Mouse (Mus musculus) adrenal gland, postnatal 0 days (tissue): ENCODE results near the gene Hist1h2ad. TPM values are rescaled to one million over a fixed set of nuclear protein-coding genes. Genes with fewer than 3 reads are reported as not detected.

Source experiments
- polyA plus RNA-seq: library from polyadenylated mRNA; unstranded; fragments of >200 nt; fragmentation: Nextera tagmentation; extraction: Ambion mirVana; gene quantifications from 2 replicates; pipeline ENCODE4 v1.2.1, GENCODE M21; 2015

The Hist1h2ad gene
- 0.74 and 1.1 TPM in 2 replicates for polyA plus RNA-seq

GRCm38 (mm10) chr13:23573898-23574524, at the start of gene Hist1h2ad, which contains the start of gene Hist1h2bf:
Gene Hist1h2ad, plus strand, starts transcription at chr13:23574381.
Gene Hist1h2bf, minus strand, starts transcription at chr13:23574196.

GRCm38 (mm10) chr13:23530901-23531875, 43.0 kb upstream of the Hist1h2ad start, which contains the start of gene Hist1h4h:
Gene Hist1h4h, plus strand, starts transcription at chr13:23531050.

GRCm38 (mm10) chr13:23533560-23534367, 40.4 kb upstream of the Hist1h2ad start, which contains the start of gene Hist1h2af:
Gene Hist1h2af, plus strand, starts transcription at chr13:23533906.

GRCm38 (mm10) chr13:23535137-23536075, 38.8 kb upstream of the Hist1h2ad start, which contains the start of gene Hist1h3g:
Gene Hist1h3g, plus strand, starts transcription at chr13:23535422.

GRCm38 (mm10) chr13:23542999-23543607, 31.1 kb upstream of the Hist1h2ad start, which contains the start of gene Hist1h2bh:
Gene Hist1h2bh, minus strand, starts transcription at chr13:23543392.

GRCm38 (mm10) chr13:23543965-23544786, 30.0 kb upstream of the Hist1h2ad start, which contains the start of gene Hist1h3f:
Gene Hist1h3f, plus strand, starts transcription at chr13:23544052.

GRCm38 (mm10) chr13:23551146-23551834, 22.9 kb upstream of the Hist1h2ad start, which contains the start of gene Hist1h4f:
Gene Hist1h4f, minus strand, starts transcription at chr13:23551648.

GRCm38 (mm10) chr13:23552962-23553361, 21.2 kb upstream of the Hist1h2ad start, which contains the start of gene Hist1h1d:
Gene Hist1h1d, plus strand, starts transcription at chr13:23553262.

GRCm38 (mm10) chr13:23561883-23562659, 12.1 kb upstream of the Hist1h2ad start, which contains the start of gene Hist1h3e:
Gene Hist1h3e, minus strand, starts transcription at chr13:23562369.

GRCm38 (mm10) chr13:23571022-23571503, 3.1 kb upstream of the Hist1h2ad start, which contains the start of the genes Hist1h2ae and Hist1h2bg:
Gene Hist1h2ae, minus strand, starts transcription at chr13:23571220.
Gene Hist1h2bg, plus strand, starts transcription at chr13:23571396.

GRCm38 (mm10) chr13:23575271-23575851, 1.2 kb downstream of the Hist1h2ad start, which contains the start of gene Hist1h3d:
Gene Hist1h3d, plus strand, starts transcription at chr13:23575763.

GRCm38 (mm10) chr13:23581408-23582218, 7.4 kb downstream of the Hist1h2ad start, which contains the start of gene Hist1h4d:
Gene Hist1h4d, plus strand, starts transcription at chr13:23581598.

GRCm38 (mm10) chr13:23620733-23621531, 46.8 kb downstream of the Hist1h2ad start, which contains the start of gene Hist1h2be:
Gene Hist1h2be, minus strand, starts transcription at chr13:23621124.

GRCm38 (mm10) chr13:23622175-23622671, 48.0 kb downstream of the Hist1h2ad start, which contains the start of gene Hist1h1e:
Gene Hist1h1e, minus strand, starts transcription at chr13:23622558.

